Mouse (Mus musculus) gastrocnemius, adult 8-10 months (tissue): ENCODE results near the gene Prkca. TPM values are rescaled to one million over a fixed set of nuclear protein-coding genes. Genes with fewer than 3 reads are reported as not detected.

Source experiments
- DNase-seq, 2 experiments: peaks; one replicate each; pipeline ENCODE4 v3.0.0; 2022; ENCODE audit warnings: low spot score in 2 of 2
- total RNA-seq, 4 experiments: library from RNA; stranded (reverse); gene quantifications; 2 replicates each; pipeline ENCODE4 v1.2.4; 2022

Prkca gene
- 10 to 100 TPM; 50.1 to 62.0 (median 55.0) TPM for total RNA-seq

DNA sequence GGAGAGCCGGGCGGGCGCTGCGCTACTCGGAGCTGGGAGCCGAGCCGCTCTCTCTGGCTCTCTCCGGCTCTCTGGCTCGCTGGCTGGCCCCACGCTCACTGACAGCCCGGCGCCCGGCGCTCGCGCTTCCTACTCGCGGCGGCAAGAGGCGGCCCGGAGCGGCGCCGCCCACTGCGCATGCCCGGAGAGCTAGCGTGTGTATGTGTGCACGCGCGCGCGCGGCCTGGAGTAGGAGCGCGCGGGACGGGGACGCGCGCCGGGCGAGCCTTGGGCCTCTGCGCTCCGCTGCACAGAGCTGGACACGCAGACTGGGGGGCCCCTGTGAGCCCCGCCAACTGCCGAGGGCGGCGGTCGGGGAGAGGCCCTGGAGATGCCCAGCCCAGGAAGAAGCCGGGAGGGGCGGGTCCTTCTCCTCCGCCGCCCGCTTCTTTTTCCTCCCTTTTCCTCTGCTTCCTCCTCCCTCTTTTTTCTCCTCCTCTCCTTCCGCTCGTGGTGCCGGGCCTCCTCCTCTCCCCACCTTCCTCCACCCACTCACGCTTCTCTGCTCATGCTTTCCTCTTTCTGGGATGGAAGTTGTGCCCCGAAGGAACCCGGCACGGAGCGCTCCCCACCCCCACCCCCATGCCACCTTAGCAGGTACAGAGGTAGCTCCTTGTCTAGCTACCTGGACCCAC, at the start of gene Prkca:
Prkca (minus strand) TSS at position 140 of the 674 bp plus-strand sequence.
- peak; percentile 90 to 95 for DNase-seq

DNA sequence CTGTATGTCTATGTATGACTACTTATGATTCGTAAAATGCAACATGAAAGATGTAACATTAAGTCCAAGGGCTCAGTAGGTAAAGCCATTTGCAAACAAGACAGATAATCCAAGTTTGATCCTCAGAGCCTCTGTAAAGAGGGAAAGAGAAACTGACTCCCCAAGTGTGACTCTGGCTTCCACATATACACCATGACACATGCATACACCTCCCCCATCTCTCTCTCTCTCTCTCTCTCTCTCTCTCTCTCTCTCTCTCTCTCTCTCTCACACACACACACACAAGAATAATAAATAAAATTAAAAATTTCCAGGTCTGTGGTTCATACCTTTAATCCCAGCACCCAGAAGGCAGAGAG, 41.9 kb upstream of the Prkca start:
- no peak for DNase-seq

DNA sequence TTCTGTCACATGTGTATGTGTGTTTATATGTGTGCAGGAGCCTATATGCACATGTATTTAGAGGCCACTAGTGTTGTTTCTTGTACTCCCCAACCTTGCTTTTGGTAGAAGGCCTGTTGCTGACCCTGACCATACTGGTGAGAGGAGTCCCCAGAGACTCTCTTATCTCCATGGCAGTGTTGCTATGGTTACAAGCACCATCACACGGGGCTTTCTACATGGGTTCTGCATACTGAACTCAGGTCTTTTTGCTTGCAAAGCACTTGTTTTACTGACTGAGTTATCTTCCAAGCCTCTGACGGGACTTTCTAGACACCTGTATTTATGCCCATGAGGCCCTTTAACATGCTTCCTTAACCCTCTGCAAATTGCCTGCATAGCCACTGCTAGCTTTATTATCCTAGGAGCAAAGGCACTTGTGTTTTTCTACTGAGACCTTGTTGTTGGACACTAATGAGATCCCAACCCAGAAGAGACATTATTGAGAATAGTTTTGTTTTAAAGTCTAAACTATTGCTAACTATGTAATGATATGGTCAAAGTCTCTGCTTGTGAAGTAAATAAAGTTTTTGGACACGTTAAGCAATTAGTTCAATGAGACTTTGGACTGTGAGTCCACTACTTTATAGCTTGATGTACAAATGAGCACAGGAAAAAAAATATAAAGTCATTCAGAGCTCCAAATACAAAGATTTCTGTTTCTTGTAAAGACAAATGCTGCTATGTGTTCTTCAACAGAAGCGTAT, 41.4 kb upstream of the Prkca start:
- no peak for DNase-seq

DNA sequence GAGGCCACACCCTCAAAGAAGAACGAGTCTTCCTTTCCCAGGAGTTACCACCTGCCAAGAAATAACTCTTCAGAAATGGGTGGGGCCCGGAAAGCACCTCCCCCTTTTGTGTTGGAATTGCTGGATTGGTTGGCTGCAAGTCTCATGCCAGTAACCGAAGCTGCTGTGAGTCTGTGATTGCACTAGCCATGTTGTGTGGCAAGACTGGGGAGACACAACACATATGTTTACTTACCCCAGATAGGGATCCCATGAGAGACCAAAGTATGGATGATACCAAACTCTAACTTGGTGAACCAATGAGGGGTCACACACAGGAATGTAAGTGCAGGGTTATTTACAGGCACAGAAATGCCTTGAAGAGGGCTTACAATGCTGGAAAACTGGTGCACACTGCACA, 38.9 kb upstream of the Prkca start:
- DNase-seq = no peak

DNA sequence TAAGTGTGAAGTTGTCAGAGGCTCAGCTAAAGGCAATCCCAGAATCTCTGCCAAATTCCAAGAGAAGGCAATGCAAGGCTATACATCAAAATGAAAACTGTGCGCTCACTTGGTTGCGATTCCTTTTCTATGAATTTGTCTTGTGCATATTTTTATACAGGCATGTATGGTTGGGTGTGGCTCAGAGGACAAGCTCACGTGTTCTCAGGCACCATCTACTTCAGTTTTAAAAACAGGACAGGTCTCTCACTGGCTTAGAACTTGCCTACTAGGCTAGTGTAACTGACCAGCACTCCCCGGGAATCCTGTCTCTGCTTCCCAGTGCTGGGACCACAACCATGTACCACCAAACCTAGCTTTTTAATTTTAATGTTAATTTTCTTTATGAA, 34.6 kb upstream of the Prkca start:
- no peak for DNase-seq

DNA sequence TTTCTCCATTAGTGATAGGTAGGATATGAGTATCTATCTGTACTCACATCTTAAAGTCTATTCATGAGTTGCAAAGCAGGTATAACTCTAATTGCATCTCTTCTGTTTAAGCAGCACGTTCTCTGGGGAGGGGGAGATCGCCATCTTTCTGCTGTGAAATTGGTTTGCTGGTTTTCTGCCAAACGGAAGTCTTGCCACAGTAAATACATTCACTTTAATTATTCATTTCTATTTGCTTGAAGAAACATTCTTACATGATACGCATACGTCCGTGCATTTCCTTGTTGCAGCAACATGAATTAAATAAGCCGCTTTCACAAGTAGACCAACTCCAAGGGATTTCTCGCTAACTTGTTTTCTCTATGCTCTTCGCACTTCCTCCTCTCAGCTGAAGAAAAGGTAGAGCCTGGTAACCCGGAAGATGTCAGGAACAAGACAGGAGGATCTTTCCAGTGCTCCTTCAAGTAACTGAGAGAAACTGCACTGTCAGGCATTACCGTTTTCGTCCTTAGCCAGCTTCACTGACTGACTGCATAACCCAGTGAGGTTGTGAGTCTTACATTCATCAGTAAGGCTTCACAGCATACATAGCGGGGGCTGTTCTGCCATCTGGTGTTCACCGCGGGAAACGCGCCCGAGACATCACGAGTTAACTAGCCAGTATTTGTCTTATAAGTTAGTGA, 34.1 kb upstream of the Prkca start:
- DNase-seq = peak; percentile 48 to 63

DNA sequence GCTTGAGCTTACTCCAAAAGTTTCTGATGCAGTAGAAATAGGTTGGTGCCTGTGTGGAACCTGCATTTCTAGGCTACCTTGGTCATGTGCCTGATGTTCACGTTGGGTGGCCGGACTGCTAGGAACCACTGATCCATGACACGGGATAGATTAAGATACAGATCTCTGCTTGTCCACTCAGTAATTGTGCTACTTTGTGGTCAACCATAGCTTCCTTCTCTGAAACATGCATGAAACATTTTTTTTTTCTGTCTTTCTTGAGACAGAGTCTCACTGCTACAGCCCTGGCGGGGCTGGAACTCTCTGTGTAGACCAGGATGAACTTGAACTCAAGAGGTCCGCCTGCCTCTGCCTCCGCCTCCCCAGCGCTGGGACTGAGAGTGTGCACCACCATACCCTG, 33.1 kb upstream of the Prkca start:
- no peak for DNase-seq

DNA sequence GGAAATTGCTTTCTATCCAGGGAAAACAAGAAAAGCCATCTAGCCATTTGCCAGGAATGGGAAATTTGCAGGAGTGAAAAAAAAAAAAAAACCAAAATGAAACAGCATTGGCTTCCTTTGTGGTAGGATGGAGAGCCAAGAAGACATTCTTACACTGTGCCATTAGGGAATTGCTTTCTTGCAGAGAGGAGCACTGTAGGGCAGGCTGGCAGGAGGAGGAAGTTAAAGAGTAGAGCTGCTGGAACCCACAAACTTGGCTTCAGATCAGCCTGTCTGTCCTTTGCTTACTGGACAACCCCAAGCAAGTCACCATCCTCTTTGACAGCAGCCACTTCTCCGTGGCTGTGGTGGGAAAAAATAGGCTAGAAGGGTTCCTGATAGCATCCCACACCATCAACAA, 23.3 kb upstream of the Prkca start:
- DNase-seq = no peak

DNA sequence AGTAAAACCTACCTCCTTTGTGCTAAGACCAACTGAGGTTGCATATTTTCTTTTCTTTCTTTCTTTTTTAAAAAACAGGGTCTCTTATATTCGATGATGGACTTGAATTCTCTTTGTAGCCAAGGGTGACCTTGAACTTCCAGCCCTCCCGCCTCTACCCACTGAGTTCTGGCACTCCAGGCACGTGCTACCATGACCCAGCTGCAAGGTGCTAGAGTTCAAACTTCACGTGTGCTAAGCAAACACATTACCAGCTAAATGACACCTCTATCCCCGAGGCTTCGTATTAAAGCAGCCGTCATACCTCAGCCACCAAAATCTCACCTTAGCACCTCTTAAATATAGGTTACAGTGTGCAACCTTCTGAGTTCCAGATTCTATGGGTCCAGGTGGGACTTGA, 21.9 kb upstream of the Prkca start:
- DNase-seq = no peak

DNA sequence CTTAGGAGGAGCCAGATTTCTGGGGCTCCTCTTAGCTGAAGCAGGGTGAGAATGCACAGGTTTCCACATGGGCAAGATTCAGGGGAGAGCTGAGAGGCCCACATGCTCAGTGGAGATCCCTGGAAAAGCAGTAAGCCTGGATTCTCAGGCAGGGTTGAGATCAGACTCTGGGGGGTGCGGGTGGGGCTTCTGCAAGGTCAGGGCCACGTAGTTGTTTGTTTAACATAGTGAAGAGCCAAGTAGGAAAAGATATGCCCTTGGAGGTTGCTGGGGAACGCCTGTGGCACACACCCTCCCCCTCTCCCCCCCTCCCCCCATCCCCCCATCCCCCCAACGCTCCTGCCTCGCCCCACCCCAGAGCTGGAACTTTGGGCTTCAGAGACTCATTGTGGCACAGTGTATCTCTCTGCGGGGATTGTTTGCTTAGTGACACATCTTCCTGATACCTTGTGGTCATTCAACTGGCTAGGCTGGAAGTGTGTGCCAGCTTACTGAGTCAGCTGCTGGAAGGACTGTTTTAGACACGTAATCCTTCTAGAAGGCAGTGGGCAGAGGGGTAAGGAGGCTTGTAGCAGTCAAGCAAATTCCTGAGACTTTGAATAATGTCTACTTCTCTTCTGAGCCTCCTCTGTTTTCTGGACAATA, 21.3 kb upstream of the Prkca start:
- no peak for DNase-seq

DNA sequence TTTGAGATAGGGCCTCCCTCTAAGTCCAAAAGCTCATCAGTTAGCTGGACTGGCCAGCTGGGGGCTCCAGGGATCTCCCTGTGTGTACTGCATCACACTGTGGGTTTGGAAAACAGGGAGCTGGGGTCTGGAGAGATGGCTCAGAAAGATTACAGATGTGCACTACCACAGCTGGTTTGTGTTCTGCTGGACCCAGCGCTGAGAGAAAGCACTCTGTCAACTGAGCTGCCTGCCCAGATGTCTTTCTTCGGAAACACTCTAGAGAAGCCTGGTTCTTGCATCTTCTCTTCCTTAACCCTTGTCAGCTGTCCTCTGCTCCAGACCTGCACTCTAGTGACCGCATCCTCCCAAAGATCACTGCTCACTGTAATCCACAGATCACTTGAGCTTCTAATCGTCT, 20.3 kb upstream of the Prkca start:
- DNase-seq = no peak

DNA sequence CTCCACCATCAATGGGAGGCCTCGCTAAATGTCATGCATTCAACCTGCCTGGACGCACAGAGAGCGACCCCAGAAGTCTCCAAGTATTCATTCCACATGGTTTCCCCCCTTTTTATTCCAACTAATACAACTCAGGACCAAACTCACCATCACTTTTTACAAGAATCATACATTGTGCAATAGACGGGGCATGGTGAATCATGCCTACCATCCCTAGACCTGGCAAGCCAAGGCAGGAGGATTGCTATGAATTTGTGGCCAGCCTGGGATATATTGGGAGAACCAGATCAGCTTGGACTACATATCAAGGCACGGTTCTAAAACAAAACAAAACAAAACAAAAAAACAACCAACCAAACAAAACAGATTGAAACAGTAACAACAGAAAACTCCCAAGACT, 19.2 kb upstream of the Prkca start:
- DNase-seq = no peak

DNA sequence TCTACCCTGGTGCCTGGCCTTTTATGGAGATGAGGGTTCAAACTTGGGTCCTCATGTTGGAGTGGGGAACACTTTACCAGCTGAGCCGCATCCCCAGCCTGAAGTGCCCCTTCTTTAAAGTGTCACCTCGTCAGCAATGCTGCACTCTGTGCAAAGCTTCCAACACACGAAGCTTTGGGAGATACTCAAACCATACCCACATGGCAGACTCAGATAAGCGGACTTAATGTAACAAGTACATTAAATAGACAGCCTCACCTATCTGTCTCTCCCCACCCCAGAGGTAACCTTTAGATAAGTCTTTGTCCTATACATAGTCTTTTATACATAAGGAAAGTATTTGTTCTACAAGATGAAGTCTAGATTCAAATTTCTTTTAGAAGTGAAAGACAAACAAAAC, 17.3 kb upstream of the Prkca start:
- DNase-seq = no peak

DNA sequence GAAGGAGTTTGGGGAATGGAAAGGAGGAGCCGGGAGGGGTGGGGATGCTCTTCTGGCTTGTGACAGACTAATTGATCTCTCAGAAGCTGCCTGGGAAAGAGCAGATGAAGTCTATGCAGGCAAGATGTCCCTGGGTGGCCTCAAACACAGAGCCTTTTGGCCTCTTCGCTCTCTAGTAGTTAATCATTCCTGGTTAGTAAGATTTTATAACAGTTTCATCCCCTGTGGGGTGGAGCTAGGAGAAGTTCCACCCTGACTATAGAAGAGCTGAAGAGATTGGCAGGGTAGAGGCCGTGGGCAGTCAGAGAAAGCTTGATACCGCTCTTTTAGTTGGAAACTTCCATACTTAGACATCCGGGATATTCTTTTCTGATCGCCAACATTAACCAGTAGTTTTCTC, 15.2 kb upstream of the Prkca start:
- DNase-seq = no peak

DNA sequence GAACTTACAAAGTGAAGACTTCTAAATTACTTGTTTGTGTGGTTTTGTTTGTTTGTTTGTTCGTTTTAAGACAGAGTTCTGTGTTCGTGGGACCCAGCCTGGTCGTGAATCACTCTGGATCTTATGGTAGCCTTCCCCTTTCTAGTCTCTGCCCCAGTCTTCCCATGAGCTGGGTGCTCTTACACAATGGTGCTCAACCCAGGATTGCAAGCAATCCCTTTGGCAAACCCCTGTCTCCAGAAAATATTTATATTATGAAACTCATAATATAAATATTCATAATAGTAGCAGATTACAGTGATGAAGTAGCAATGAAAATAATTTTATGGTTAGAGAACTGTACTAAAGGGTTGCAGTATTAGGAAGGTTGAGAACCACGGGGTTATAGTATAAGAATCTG, 12.3 kb upstream of the Prkca start:
- DNase-seq = no peak

DNA sequence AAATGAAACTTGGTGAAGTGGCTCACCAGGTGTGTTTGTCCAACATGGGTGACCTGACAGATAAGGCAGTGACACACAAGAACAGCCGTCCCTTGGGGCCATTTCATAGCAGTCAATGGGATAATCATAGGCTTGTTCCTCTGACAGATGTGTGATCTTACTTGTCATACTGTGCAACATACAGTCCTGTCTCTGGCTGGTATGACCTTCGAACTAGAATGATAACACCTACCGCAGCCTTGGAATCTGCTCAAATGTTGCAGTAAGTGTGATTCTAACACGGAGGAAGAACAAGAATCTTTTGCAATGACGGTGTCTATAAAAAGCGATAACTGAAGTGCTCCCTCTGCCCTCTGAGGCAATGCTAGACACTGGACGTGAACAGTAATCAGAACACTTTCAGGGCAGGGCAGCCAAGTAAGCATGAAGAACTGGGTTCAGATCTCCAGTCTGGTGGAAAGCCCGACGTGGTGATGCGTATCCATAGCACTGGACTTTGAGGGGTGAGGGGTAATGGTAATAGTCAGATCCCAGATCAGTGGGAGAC, 9.2 kb upstream of the Prkca start:
- DNase-seq = no peak

DNA sequence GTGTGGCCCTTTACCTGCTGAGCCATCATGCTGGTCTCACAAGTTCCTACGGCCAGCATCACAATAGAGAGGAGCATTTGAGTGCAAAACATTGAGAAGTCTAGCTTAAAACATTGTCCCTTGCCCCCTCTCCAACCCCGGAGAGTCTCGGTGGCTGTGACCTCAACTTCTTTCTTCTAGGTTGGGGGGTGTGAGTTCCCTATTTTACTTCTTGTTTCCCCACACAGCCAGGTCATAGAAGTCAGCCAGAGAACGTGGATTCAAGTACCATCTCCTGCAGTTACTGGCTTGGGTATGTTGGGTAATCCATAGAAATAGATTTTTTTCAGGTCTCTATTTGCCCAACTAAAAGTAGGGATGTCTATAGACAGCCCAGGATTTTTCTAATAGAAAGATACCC, 7.1 kb upstream of the Prkca start:
- no peak for DNase-seq

DNA sequence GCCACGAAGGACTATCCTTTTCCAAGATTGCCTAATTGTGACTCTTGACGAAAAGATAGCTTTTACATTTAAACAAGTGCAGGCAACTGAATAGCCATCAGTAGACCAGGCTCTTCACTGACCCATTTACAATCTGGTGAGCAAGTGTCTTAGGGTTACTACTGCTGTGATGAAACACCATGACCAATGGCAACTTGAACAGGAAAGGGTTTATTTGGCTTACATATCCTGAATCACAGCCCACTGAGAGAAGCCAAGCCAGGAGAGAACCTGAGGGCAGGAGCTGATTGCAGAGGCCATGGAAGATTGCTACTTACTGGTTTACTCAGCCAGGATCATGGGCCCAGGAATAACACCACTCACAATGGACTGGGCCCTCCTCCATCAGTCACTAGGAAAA, 1.6 kb upstream of the Prkca start:
- no peak for DNase-seq

DNA sequence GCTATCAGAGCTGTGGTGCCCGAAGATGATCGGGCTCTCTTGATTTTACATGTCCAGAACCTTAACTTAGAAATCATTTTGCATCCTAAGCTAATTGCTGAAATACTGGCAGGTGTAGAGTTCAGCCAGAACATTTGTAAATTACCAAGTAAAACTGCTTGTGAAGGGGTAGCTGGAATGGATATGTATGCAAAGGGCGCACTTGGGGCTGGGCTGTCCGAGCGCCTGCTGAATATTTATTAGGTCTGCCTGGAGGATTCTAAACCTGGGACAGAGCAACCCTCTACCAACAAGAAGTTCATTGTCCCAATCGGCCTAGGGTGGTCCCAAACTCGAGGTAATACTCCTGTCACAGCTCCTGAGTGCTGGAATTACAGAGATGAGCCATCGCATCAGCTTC, 1.0 kb upstream of the Prkca start:
- DNase-seq = no peak

DNA sequence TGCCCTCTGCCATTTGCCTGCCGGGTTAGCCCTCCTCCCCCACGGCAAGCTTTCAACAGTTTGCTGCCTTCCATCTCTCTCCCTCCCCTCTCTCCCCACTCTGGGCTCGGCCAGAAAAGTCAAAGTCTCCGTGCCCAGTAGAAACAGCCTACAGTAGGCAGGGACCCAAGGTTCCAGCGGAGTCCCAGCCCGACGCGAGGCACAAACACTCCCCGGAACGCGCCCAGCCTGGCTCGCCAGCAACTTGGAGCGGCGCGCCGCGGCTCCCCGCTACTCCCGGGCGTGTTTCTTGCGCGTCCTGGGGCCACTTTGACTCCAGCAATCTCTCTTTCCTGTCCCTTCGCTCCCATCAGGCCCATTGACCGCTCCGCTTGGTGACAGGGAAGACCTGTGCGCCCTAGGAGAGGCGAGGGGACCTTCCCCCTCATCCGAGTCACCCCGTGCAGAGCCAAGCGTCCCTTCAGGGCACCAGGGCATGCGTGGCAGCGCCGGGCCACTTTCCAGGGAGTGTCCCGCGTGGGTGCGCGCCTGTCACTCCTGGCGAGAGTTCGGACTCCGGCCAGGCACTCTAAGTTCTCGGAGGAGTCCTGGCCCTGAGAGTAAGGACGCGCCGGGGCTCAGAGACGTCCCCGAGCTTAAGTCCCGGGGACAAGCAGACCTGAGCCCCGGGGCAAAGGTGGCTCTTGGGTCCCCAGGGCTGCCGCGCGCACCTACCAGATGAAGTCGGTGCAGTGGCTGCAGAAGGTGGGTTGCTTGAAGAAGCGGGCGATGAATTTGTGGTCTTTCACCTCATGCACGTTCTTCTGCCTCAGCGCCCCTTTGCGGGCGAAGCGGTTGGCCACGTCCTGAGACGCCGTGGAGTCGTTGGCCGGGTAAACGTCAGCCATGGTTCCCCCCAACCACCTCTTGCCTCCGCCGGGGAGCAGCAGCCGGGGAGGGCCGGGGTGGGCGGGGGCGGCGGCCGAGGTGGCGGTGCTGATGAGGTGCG, 653 bp downstream of the Prkca start, which contains the start of gene Apoh:
Apoh (plus strand) TSS at position 574 of the 988 bp plus-strand sequence.
- DNase-seq = peak; percentile 63 to 79

DNA sequence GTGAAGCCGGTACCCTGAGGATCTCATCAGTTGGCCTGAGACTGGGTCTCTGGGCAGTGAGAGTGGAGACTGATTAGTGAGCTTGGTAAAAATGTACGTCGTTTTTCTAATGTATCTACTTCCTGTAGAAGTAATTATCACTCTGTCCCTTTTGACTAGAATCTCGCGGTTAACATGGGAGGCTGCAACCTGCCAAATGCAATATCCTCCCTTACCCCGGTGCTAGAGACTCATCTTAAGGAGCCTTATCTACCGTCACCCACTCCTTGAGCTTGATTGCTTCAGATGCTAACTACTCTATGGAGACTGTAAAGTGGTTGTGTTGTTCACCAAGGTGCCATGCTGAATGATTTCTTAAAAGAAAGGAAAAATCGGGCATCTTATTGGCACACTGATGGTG, 1.9 kb downstream of the Prkca start:
- no peak for DNase-seq
